Mouse (Mus musculus): Measurements from ENCODE around the gene Nup54.

Gene Nup54

GRCm38 (mm10) chr5:92374721-92375142, 60.3 kb downstream of the Nup54 start:
- peak; percentile 17 to 34 for DNase-seq

- DNase-seq: no peak
These were observed 62.4 kb downstream of the Nup54 start for GRCm38 (mm10) chr5:92372605-92373004.

DNA sequence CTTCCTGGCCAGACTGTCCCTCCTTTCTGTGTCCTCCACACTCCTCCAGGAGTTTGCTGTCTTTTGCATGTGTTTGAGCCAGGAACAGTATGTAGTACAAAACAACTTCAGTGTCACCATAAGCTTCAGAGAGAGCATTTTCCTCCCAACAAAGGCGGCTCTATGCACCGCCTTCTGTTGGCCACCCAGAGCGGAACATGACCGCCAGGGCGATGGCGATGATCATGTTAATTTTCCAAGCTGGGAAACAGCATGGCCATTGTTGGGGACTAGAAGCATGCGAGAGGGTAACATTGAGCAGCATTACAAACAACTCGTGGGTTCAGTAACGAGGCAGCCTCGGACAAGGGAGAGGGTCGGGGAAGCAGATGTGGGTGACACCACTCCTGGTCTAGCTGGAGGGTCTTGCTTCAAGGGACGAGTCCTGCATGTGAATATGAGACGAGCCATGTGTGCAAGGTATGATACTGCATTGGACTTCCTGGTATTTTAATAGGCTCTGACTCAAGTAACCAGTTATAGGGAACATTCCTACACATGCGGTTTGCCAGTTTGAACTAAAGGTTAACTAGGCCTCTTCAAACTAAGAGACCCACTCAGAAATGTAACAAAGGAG, 63.5 kb downstream of the Nup54 start:
- DNase-seq: no peak

GRCm38 (mm10) chr5:92370891-92371290, 64.1 kb downstream of the Nup54 start:
- DNase-seq: no peak

DNA sequence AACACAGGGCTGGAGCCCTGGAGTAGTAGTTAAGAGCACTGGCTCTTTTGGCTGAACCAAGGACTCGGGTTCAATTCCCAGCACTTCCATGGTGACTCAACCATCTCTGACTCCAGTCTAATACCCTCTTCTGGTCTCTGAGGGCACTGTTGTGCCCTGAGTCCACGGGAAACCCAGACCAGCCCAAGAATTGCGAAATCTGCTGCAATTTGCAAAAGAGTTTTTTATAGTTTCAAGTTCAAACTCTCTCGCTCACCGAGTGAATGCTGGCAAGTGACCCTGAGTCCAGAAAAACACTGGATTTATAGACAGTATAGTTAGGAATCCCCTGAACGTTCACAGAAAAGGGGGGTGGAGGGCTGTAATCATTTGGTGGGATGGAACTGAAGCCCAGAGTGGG, 64.6 kb downstream of the Nup54 start:
- no peak for DNase-seq

DNA sequence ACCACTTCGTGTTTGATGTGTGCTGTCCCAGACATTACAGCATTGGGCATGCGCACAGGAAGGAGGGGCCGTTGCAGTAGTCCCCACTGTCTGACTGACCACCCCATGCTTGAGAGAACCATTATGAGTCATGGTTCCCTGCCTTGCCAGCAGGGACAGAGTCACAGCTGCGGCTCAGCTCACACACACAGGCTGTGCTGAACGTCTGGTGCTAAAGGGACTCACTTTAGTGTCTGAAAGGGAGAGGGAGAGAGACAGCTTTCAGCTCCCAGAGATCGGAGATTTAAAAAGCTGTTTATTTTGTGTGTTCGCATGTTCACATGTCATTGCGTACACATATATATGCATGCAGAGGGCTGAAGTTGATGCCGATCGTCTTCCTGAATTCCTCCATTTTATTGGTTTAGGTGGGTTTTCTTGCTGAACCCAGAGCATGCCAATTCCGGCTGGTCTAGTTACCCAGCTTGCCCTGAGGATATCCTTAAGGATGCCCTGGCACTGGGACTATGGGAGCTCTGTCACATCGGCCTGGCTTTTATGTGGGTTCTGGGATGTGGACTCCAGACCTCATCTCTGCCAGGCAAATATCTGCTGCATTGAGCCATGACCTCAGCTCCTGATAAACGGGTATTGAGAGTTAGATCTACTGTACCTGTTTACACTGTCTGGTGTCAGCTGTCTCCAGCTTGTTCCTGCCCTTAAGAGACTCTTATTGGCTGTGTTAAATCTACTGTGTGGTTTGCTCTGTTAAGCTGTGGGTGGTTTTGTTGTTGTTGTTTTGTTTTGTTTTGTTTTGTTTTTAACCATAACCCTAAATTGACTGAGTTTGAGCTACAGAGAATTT, 65.6 kb downstream of the Nup54 start:
- no peak for DNase-seq

DNA sequence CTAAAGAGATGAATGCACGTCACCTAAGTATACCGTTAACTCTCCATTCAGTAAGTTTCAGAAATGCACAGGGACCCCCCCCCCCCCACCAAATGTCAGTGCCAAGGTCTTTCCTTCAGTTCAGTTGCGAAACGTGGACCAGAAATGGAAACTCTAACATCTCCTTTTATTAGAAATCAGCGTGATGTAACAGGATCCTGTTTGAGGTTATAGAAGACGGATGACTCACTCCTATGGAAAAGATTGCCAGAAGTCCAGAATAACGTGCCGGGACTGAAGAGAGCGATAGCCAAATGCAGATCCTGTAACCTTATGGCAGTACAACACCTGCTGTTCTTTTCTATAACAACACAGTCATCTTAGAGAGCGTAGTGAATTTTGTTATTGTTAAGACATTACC, 66.6 kb downstream of the Nup54 start:
- DNase-seq: no peak

GRCm38 (mm10) chr5:92366565-92366964, 68.5 kb downstream of the Nup54 start:
- no peak for DNase-seq
